Comparison of ENCODE assay signal across 19 mouse cellular contexts in genomic region chr16:18179591-18179990, GRCm38 (mm10). TPM values are rescaled to one million over a fixed set of nuclear protein-coding genes. Genes with fewer than 3 reads are reported as not detected.
"Had no signal": no experiment of that assay in that cellular context is flagged by ENCODE, and none has a peak within 500 bp of the region (broad histone marks: within the 10 kb centered on the region; RNA-seq: fewer than 3 reads in every experiment).

No protein-coding gene starts in this region.

- H3K9me3 ChIP-seq: limb, embryonic 13.5 days; liver, embryonic 12.5 days; neural tube, embryonic 15.5 days had no signal

- H3K4me3 ChIP-seq: limb, embryonic 13.5 days; liver, embryonic 12.5 days; myocyte; neural tube, embryonic 15.5 days had no signal

- DNase-seq: kidney, adult 8-10 months; kidney, postnatal 36 days; layer of hippocampus, adult 9-11 months; layer of hippocampus, postnatal 36 days; right cerebral cortex, adult 18-20 months; thymus, postnatal 36 days had no signal

- H3K27ac ChIP-seq: kidney, postnatal 0 days; limb, embryonic 13.5 days; liver, embryonic 12.5 days; neural tube, embryonic 15.5 days had no signal

- H3K4me2 ChIP-seq: limb, embryonic 13.5 days; liver, embryonic 12.5 days; midbrain, embryonic 11.5 days; neural tube, embryonic 15.5 days had no signal

- H3K9ac ChIP-seq: limb, embryonic 13.5 days; liver, embryonic 12.5 days; neural tube, embryonic 15.5 days had no signal

- H3K36me3 ChIP-seq: limb, embryonic 13.5 days; liver, embryonic 12.5 days; neural tube, embryonic 15.5 days had no signal

- ATAC-seq: intestine, embryonic 16.5 days; liver, embryonic 12.5 days had no signal

RNA-seq across cellular contexts. Expression of gene Ccdc188, which starts 38.1 kb away (rescaled TPM):
- total RNA-seq: layer of hippocampus, adult 18-20 months; layer of hippocampus, postnatal 36 days; left cerebral cortex, adult 8-10 months; megakaryocyte, adult 5-6 weeks had no signal
- polyA plus RNA-seq: intestine, embryonic 16.5 days; kidney, postnatal 0 days; limb, embryonic 13.5 days; liver, embryonic 12.5 days; liver, embryonic 16.5 days; lung, embryonic 16.5 days; midbrain, embryonic 11.5 days; myocyte; neural tube, embryonic 11.5 days; neural tube, embryonic 15.5 days had no signal
